Mouse (Mus musculus): ENCODE measurements around the gene Tex26. TPM values are rescaled to one million over a fixed set of nuclear protein-coding genes. Genes with fewer than 3 reads are reported as not detected.

Gene Tex26
- polyA plus RNA-seq, 1 experiment, result not detected

DNA sequence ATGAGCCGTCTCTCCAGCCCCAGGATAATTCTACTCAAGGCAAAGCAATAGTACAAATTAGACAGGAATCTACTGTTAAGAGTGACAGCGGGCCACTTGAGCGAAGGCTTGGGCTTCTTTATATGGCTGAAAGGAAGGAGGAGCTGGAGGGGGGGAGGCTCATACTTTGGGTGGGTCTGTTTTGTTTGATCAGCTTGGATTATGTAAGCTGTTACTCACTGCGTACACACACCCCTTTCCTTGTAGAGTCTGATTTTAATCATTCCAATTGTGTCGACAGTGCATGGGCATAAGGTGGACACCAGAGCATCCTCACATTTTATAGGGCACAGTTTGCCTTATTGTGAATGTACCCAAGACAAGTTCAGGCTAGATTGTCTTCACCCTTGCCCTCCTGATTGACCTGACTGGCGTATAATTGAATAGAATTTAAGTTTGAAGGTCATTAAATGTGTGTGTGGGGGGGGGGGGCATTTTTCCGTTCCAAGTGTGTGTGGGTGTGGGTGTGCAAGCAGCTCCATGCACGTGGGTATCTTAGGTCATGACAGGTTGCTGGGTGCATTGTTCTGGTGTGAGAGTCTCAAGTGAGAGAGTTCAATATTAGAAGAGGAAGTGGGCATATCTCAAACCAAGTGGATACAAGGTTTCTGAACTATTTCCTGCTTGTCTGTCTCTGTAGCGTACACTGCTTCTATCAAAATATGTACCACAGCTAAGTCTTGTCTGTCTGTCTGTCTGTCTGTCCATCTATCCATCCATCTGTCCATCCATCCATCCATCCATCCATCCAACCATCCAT lies 24.9 kb upstream of the Tex26 start:
- Histone ChIP-seq H3K27ac (ENCODE audit: insufficient read depth, low read length) (no peak overlapping the region), H3K4me1 (ENCODE audit: control insufficient read depth, insufficient read depth, insufficient read length) (peaks cover 6% of the 10 kb centered on the region), H3K36me3 (ENCODE audit: control insufficient read depth, insufficient read depth, low read length) (no peaks in the 10 kb centered on the region), H3K27me3 (ENCODE audit: control insufficient read depth, insufficient read depth, low read length) (no peaks in the 10 kb centered on the region), H3K4me3 (ENCODE audit: extremely low read depth, insufficient read depth, insufficient read length) (no peak overlapping the region)
- no peak for DNase-seq (ENCODE audit: low read depth in 1 of 2, low spot score in 2 of 2)
- 53% methylated on average over 9 of the region's 9 CpGs for WGBS
- TF ChIP-seq POLR2A (IDR thresholded peaks at IDR 0.05; ENCODE audit: low read depth, low read length) (no peak), CTCF (IDR thresholded peaks at IDR 0.05; ENCODE audit: extremely low read depth, insufficient read depth, insufficient read length, insufficient replicate concordance) (no peak)

DNA sequence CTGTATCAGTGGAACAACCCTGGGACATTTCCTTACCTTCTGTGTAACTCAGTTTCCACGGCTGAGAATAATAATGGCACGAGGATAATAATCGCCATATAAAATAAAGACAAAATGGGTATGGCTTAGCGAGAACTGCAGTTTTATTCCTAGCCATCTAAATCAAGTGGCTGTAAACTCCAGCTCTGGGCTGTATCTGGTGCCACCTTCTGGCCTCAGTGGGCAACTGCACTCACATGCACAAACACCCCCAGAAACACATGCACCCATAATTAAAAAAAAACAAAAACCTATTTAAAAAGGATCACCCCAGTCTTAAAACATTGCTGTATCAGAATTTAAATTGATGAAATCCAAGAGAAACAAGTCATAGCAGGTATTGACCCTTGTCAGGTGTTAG lies 22.1 kb upstream of the Tex26 start:
- no peak overlapping the region for H3K4me3 ChIP-seq (ENCODE audit: extremely low read depth, insufficient read depth, insufficient read length)
- no peak for TF ChIP-seq POLR2A (IDR thresholded peaks at IDR 0.05; ENCODE audit: low read depth, low read length)
- no peak for TF ChIP-seq CTCF (IDR thresholded peaks at IDR 0.05; ENCODE audit: extremely low read depth, insufficient read depth, insufficient read length, insufficient replicate concordance)
- H3K4me1 ChIP-seq (ENCODE audit: control insufficient read depth, insufficient read depth, insufficient read length), result peaks cover 3% of the 10 kb centered on the region; the same call in 1 of the 2 replicates
- no peaks in the 10 kb centered on the region for H3K36me3 ChIP-seq (ENCODE audit: control insufficient read depth, insufficient read depth, low read length)
- WGBS, result 93% methylated on average over 4 of the region's 4 CpGs
- H3K27me3 ChIP-seq (ENCODE audit: control insufficient read depth, insufficient read depth, low read length), result no peaks in the 10 kb centered on the region
- DNase-seq (ENCODE audit: low read depth in 1 of 2, low spot score in 2 of 2), result no peak
- H3K27ac ChIP-seq (ENCODE audit: insufficient read depth, low read length), result no peak overlapping the region

DNA sequence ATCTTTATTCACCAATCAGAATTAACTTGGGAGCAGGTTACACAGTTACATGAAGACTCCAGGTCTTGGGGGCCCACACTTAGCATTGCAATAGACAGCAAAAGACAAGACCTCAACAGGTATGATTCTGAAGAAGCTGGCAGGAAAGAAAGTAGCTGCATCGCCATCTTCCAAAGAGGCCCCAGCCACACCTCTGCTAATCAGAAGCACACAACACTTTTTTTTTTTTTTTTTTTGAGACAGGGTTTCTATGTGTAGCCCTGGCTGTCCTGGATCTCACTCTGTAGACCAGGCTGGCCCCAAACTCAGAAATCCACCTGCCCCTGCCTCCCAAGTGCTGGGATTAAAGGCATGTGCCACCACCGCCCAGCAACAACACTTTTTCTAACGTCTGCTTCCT lies 12.9 kb upstream of the Tex26 start:
- DNase-seq (ENCODE audit: low read depth in 1 of 2, low spot score in 2 of 2), result no peak
- WGBS, result 76% methylated on average over 3 of the region's 3 CpGs
- Histone ChIP-seq H3K27ac (ENCODE audit: insufficient read depth, low read length) (no peak overlapping the region), H3K36me3 (ENCODE audit: control insufficient read depth, insufficient read depth, low read length) (no peaks in the 10 kb centered on the region), H3K4me1 (ENCODE audit: control insufficient read depth, insufficient read depth, insufficient read length) (peaks cover 6% of the 10 kb centered on the region; the same call in 1 of the 2 replicates), H3K4me3 (ENCODE audit: extremely low read depth, insufficient read depth, insufficient read length) (no peak overlapping the region), H3K27me3 (ENCODE audit: control insufficient read depth, insufficient read depth, low read length) (no peaks in the 10 kb centered on the region)
- TF ChIP-seq CTCF (IDR thresholded peaks at IDR 0.05; ENCODE audit: extremely low read depth, insufficient read depth, insufficient read length, insufficient replicate concordance), result no peak
- TF ChIP-seq POLR2A (IDR thresholded peaks at IDR 0.05; ENCODE audit: low read depth, low read length), result no peak

DNA sequence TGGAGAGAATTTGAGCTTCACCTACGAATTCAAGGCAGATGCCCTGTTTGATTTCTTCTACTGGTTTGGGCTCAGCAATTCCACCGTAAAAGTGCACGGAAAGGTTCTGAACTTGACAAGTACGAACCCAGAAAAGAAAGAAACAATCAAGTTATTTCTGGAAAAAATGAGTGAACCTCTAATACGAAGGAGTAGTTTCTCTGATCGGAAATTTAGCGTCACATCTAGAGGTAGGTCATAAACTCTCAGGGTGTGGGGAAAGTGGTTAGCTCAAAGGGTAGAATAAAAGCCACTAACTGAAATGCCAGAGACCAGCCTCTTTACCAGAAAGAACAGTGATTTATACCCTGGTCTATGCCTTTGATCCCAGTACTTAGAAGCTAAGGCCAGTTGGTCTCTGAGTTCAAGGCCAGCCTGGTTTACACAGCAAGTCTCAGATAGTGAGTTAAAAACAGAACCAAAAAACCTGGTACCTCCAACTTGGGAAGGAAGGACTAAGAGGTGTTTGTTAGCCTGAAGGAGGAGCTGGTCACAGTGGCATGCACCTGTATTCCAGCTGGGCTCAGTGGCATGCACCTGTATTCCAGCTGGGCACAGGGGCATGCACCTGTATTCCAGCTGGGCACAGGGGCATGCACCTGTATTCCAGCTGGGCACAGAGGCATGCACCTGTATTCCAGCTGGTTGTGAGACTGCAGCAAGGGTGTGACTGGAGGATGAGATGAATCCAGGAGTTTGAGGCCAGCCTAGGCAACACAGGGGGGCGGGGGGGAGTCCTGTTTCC lies 12.0 kb upstream of the Tex26 start:
- Histone ChIP-seq H3K27ac (ENCODE audit: insufficient read depth, low read length) (no peak overlapping the region), H3K36me3 (ENCODE audit: control insufficient read depth, insufficient read depth, low read length) (no peaks in the 10 kb centered on the region), H3K4me3 (ENCODE audit: extremely low read depth, insufficient read depth, insufficient read length) (no peak overlapping the region), H3K27me3 (ENCODE audit: control insufficient read depth, insufficient read depth, low read length) (no peaks in the 10 kb centered on the region), H3K4me1 (ENCODE audit: control insufficient read depth, insufficient read depth, insufficient read length) (peaks cover 6% of the 10 kb centered on the region; the same call in 1 of the 2 replicates)
- WGBS, result 74% methylated on average over 8 of the region's 8 CpGs
- TF ChIP-seq CTCF (IDR thresholded peaks at IDR 0.05; ENCODE audit: extremely low read depth, insufficient read depth, insufficient read length, insufficient replicate concordance) (no peak), POLR2A (IDR thresholded peaks at IDR 0.05; ENCODE audit: low read depth, low read length) (no peak)
- DNase-seq (ENCODE audit: low read depth in 1 of 2, low spot score in 2 of 2), result no peak

DNA sequence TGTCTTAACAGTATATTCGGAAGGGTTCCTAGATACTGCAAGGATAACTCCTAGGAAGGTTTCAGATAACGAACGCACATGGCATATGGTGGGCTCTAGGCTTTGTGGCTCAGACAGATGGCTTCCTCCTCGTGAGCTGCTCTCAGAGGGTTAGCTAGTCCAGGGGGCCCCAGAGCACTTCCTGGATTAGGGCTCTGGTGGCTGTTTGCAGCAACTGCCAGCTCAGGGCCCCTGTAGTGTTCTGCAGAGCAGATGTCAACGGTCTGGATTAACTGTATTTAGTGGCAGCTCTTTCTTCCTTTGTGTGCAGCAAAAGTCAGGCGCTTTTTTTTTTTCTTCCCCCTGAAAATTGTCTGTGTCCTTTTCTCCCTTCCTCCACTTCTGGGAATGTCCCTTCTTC lies 11.1 kb upstream of the Tex26 start:
- peaks cover 6% of the 10 kb centered on the region; the same call in 1 of the 2 replicates for H3K4me1 ChIP-seq (ENCODE audit: control insufficient read depth, insufficient read depth, insufficient read length)
- 2% methylated on average over 6 of the region's 6 CpGs for WGBS
- peak; percentile 34 to 35 for DNase-seq (ENCODE audit: low read depth in 1 of 2, low spot score in 2 of 2)

DNA sequence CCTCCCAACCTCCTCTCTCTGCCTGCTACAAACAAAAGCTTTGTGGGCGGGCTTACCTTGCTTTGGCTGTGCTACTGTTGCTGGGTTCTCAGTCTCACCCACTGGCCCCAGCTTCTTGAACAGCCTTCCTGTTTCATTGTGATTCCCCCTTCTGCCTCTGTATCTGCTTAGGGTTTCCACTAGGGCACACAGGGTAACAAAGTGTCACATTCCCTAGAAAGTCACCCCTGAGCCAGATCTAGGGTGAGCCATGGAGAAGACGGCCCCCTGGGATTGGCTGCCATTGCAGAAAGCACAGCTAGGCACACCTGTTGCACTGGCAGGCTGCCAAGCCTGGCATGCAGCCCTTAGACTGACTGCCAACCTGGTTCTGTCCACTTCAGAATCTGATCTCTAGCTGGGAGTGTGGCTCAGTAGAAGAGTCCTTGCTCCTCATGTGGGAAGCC lies 10.6 kb upstream of the Tex26 start:
- no peak for DNase-seq (ENCODE audit: low read depth in 1 of 2, low spot score in 2 of 2)
- Histone ChIP-seq H3K36me3 (ENCODE audit: control insufficient read depth, insufficient read depth, low read length) (no peaks in the 10 kb centered on the region), H3K4me3 (ENCODE audit: extremely low read depth, insufficient read depth, insufficient read length) (no peak overlapping the region), H3K4me1 (ENCODE audit: control insufficient read depth, insufficient read depth, insufficient read length) (peaks cover 6% of the 10 kb centered on the region; the same call in 1 of the 2 replicates), H3K27ac (ENCODE audit: insufficient read depth, low read length) (0 out of 2 replicates have a peak overlapping the region, but pooled peaks have one; percentile 25), H3K27me3 (ENCODE audit: control insufficient read depth, insufficient read depth, low read length) (no peaks in the 10 kb centered on the region)
- TF ChIP-seq POLR2A (IDR thresholded peaks at IDR 0.05; ENCODE audit: low read depth, low read length) (no peak), CTCF (IDR thresholded peaks at IDR 0.05; ENCODE audit: extremely low read depth, insufficient read depth, insufficient read length, insufficient replicate concordance) (no peak)
- 15% methylated on average over 2 of the region's 2 CpGs for WGBS

More for the DNA sequence above, 11.1 kb upstream of the Tex26 start:
- H3K36me3 ChIP-seq (ENCODE audit: control insufficient read depth, insufficient read depth, low read length), result no peaks in the 10 kb centered on the region
- H3K4me3 ChIP-seq (ENCODE audit: extremely low read depth, insufficient read depth, insufficient read length), result no peak overlapping the region; the same call in 1 of the 2 replicates
- no peaks in the 10 kb centered on the region for H3K27me3 ChIP-seq (ENCODE audit: control insufficient read depth, insufficient read depth, low read length)
- TF ChIP-seq POLR2A (IDR thresholded peaks at IDR 0.05; ENCODE audit: low read depth, low read length) (no peak), CTCF (IDR thresholded peaks at IDR 0.05; ENCODE audit: extremely low read depth, insufficient read depth, insufficient read length, insufficient replicate concordance) (no peak)
- peak overlapping the region; percentile 78 for H3K27ac ChIP-seq (ENCODE audit: insufficient read depth, low read length)
